28 mouse cellular contexts compared by ENCODE assay signal in genomic region chr7:51962219-51962952, GRCm38 (mm10). TPM values are rescaled to one million over a fixed set of nuclear protein-coding genes. Genes with fewer than 3 reads are reported as not detected.
DNase-seq lines count a peak whose midpoint lies in the region; ATAC-seq and TF ChIP-seq lines count a peak whose summit lies in the region.
"Had no signal": no experiment of that assay in that cellular context is flagged by ENCODE, and none has a peak within 500 bp of the region (broad histone marks: within the 10 kb centered on the region; RNA-seq: fewer than 3 reads in every experiment).

No protein-coding gene starts in this region.

- no peak overlapping the region for H3K4me3 ChIP-seq in midbrain, embryonic 11.5 days (ENCODE audit: low read depth, low read length)
- no peak overlapping the region for H3K4me3 ChIP-seq in midbrain, embryonic 10.5 days
- no peak overlapping the region for H3K4me3 ChIP-seq in hindbrain, embryonic 14.5 days (replicated peaks; ENCODE audit: low read length)
- no peak overlapping the region for H3K4me3 ChIP-seq in midbrain, embryonic 15.5 days
- no peak overlapping the region for H3K4me3 ChIP-seq in layer of hippocampus, adult 2 months
- H3K4me3 ChIP-seq: embryonic facial prominence, embryonic 15.5 days; heart, embryonic 15.5 days; left cerebral cortex, adult 2 months had no signal

- no peak overlapping the region for H3K4me2 ChIP-seq in midbrain, embryonic 11.5 days
- H3K4me2 ChIP-seq in hindbrain, embryonic 14.5 days (replicated peaks), result no peak overlapping the region
- H3K4me2 ChIP-seq in midbrain, embryonic 15.5 days, result no peak overlapping the region
- H3K4me2 ChIP-seq: embryonic facial prominence, embryonic 15.5 days; heart, embryonic 15.5 days; liver, embryonic 11.5 days had no signal

- no peak overlapping the region for H3K9ac ChIP-seq in midbrain, embryonic 11.5 days (ENCODE audit: low read length)
- no peak overlapping the region for H3K9ac ChIP-seq in hindbrain, embryonic 14.5 days
- no peak overlapping the region for H3K9ac ChIP-seq in midbrain, embryonic 15.5 days
- H3K9ac ChIP-seq: embryonic facial prominence, embryonic 15.5 days; heart, embryonic 15.5 days had no signal

- 54% methylated on average over 10 of the region's 10 CpGs for WGBS in midbrain, embryonic 11.5 days
- 67% methylated on average over 10 of the region's 10 CpGs for WGBS in midbrain, embryonic 10.5 days
- 50% methylated on average over 10 of the region's 10 CpGs for WGBS in hindbrain, embryonic 14.5 days
- 43% methylated on average over 10 of the region's 10 CpGs for WGBS in midbrain, embryonic 15.5 days

- peak; percentile 67 for ATAC-seq in midbrain, embryonic 11.5 days (ENCODE audit: low FRiP score)
- ATAC-seq in hindbrain, embryonic 14.5 days (ENCODE audit: low FRiP score), result peak; percentile 74
- ATAC-seq in midbrain, embryonic 15.5 days (replicated peaks), result peak; percentile 57
- ATAC-seq: intestine, embryonic 16.5 days had no signal

- TF ChIP-seq CTCF in layer of hippocampus, adult 2 months (conservative IDR thresholded peaks at IDR 0.05), result no peak

- no peaks in the 10 kb centered on the region for H3K9me3 ChIP-seq in midbrain, embryonic 11.5 days (ENCODE audit: control insufficient read depth, low read length)
- no peaks in the 10 kb centered on the region for H3K9me3 ChIP-seq in midbrain, embryonic 10.5 days (replicated peaks)
- H3K9me3 ChIP-seq in hindbrain, embryonic 14.5 days (ENCODE audit: control insufficient read depth, low read length), result no peaks in the 10 kb centered on the region
- no peaks in the 10 kb centered on the region for H3K9me3 ChIP-seq in midbrain, embryonic 15.5 days
- H3K9me3 ChIP-seq: embryonic facial prominence, embryonic 15.5 days; heart, embryonic 15.5 days had no signal

- H3K36me3 ChIP-seq in midbrain, embryonic 11.5 days (ENCODE audit: control insufficient read depth, insufficient read depth, low read length), result no peaks in the 10 kb centered on the region
- no peaks in the 10 kb centered on the region for H3K36me3 ChIP-seq in midbrain, embryonic 10.5 days
- no peaks in the 10 kb centered on the region for H3K36me3 ChIP-seq in hindbrain, embryonic 14.5 days (replicated peaks; ENCODE audit: control insufficient read depth, insufficient read depth)
- no peaks in the 10 kb centered on the region for H3K36me3 ChIP-seq in midbrain, embryonic 15.5 days (replicated peaks)
- H3K36me3 ChIP-seq: embryonic facial prominence, embryonic 15.5 days; heart, embryonic 15.5 days had no signal

- peak; percentile 74 for DNase-seq in midbrain, embryonic 11.5 days (ENCODE audit: low spot score, missing footprints)
- DNase-seq in midbrain, embryonic 10.5 days (ENCODE audit: low spot score), result no peak
- peak; percentile 46 for DNase-seq in hindbrain, embryonic 14.5 days (ENCODE audit: low spot score)
- DNase-seq in layer of hippocampus, adult 2 months (ENCODE audit: low spot score in 2 of 2), result no peak
- no peak for DNase-seq in thymus, postnatal 25 days
- no peak for DNase-seq in left cerebral cortex, adult 8-10 months (ENCODE audit: low spot score in 2 of 2)
- DNase-seq: adrenal gland, adult 2 months; cerebellum, postnatal 10 days; gastrocnemius, postnatal 36 days; heart, postnatal 4 days; kidney, postnatal 36 days; layer of hippocampus, adult 9-11 months; lung, adult 18-20 months; lung, postnatal 36 days; right cerebral cortex, postnatal 14 days had no signal

- H3K27me3 ChIP-seq in midbrain, embryonic 11.5 days (ENCODE audit: control insufficient read depth, insufficient read depth, low read length), result no peaks in the 10 kb centered on the region
- no peaks in the 10 kb centered on the region for H3K27me3 ChIP-seq in midbrain, embryonic 10.5 days (ENCODE audit: low read depth, poor library complexity, severe bottlenecking)
- no peaks in the 10 kb centered on the region for H3K27me3 ChIP-seq in hindbrain, embryonic 14.5 days (ENCODE audit: control insufficient read depth, insufficient read depth, low read length)
- no peaks in the 10 kb centered on the region for H3K27me3 ChIP-seq in midbrain, embryonic 15.5 days (replicated peaks)
- H3K27me3 ChIP-seq: embryonic facial prominence, embryonic 15.5 days; heart, embryonic 15.5 days had no signal

- H3K4me1 ChIP-seq in midbrain, embryonic 11.5 days (ENCODE audit: control insufficient read depth, insufficient read depth, low read length), result peaks cover 4% of the 10 kb centered on the region; the same call in 1 of the 2 replicates
- peaks cover 19% of the 10 kb centered on the region for H3K4me1 ChIP-seq in midbrain, embryonic 10.5 days
- H3K4me1 ChIP-seq in hindbrain, embryonic 14.5 days (replicated peaks; ENCODE audit: control insufficient read depth, insufficient read depth, low read length), result peaks cover 25% of the 10 kb centered on the region
- H3K4me1 ChIP-seq in midbrain, embryonic 15.5 days, result peaks cover 23% of the 10 kb centered on the region
- H3K4me1 ChIP-seq: embryonic facial prominence, embryonic 15.5 days; heart, embryonic 15.5 days had no signal

- H3K27ac ChIP-seq in midbrain, embryonic 11.5 days (ENCODE audit: low read depth, low read length), result no peak overlapping the region; the same call in 1 of the 2 replicates
- H3K27ac ChIP-seq in midbrain, embryonic 10.5 days (replicated peaks), result no peak overlapping the region; the same call in 1 of the 2 replicates
- H3K27ac ChIP-seq in hindbrain, embryonic 14.5 days, result peak overlapping the region; percentile 52
- peak overlapping the region; percentile 67 for H3K27ac ChIP-seq in midbrain, embryonic 15.5 days
- no peak overlapping the region for H3K27ac ChIP-seq in layer of hippocampus, adult 2 months
- H3K27ac ChIP-seq: embryonic facial prominence, embryonic 15.5 days; heart, embryonic 15.5 days; left cerebral cortex, adult 2 months had no signal

RNA-seq across cellular contexts. Expression of gene Svip, which starts 43.4 kb away (rescaled TPM):
- 14.5 and 15.2 TPM in 2 replicates for polyA plus RNA-seq in midbrain, embryonic 11.5 days (2014; fragmentation: Nextera tagmentation; extraction: Ambion mirVana)
- polyA plus RNA-seq in midbrain, embryonic 10.5 days (2016; fragmentation: Nextera tagmentation; extraction: Ambion mirVana), result 7.0 and 10.0 TPM in 2 replicates
- 23.2 and 26.0 TPM in 2 replicates for polyA plus RNA-seq in hindbrain, embryonic 14.5 days (2014; fragmentation: Nextera tagmentation; extraction: Ambion mirVana)
- polyA plus RNA-seq in midbrain, embryonic 15.5 days (2015; fragmentation: Nextera tagmentation; extraction: Ambion mirVana), result 18.1 TPM in 2 replicates
- total RNA-seq in layer of hippocampus, adult 2 months (2021), result 10 to 100 TPM; 35.2 to 38.2 TPM
- total RNA-seq in left cerebral cortex, adult 8-10 months (2022), result 10 to 100 TPM; 36.3 to 41.3 (median 39.2) TPM

RNA-seq across cellular contexts. Expression of gene 1700015G11Rik, which starts 53.1 kb away (rescaled TPM):
- not detected in 2 replicates for polyA plus RNA-seq in midbrain, embryonic 11.5 days (2014; fragmentation: Nextera tagmentation; extraction: Ambion mirVana)
- polyA plus RNA-seq in midbrain, embryonic 10.5 days (2016; fragmentation: Nextera tagmentation; extraction: Ambion mirVana), result not detected in 2 replicates
- polyA plus RNA-seq in hindbrain, embryonic 14.5 days (2014; fragmentation: Nextera tagmentation; extraction: Ambion mirVana), result not detected in 2 replicates
- not detected in 2 replicates for polyA plus RNA-seq in midbrain, embryonic 15.5 days (2015; fragmentation: Nextera tagmentation; extraction: Ambion mirVana)
- total RNA-seq in layer of hippocampus, adult 2 months (2021), result not detected
- not detected for total RNA-seq in left cerebral cortex, adult 8-10 months (2022)
- total RNA-seq: adrenal gland, adult 2 months; gastrocnemius, postnatal 36 days; heart, adult 8-10 months; heart, postnatal 4 days; left cerebral cortex, adult 2 months; megakaryocyte-erythroid progenitor cell, adult 5-6 weeks had no signal
- polyA plus RNA-seq: adrenal gland, adult 2 months; C2C12; embryonic facial prominence, embryonic 15.5 days; heart, embryonic 15.5 days; intestine, embryonic 16.5 days; kidney, embryonic 14.5 days; limb, embryonic 11.5 days; liver, embryonic 11.5 days; spleen, adult 2 months; stomach, embryonic 14.5 days had no signal

Comparison
In these comparisons a context has a peak if more than half of its experiments do, and no peak if none do; other contexts are left out.
1. DNase-seq: peak in midbrain, embryonic 11.5 days (single experiment) and hindbrain, embryonic 14.5 days (single experiment); none in midbrain, embryonic 10.5 days (single experiment), layer of hippocampus, adult 2 months (0 of 2), thymus, postnatal 25 days (single experiment) and left cerebral cortex, adult 8-10 months (0 of 2).
2. H3K27ac ChIP-seq: peak in hindbrain, embryonic 14.5 days (single experiment) and midbrain, embryonic 15.5 days (single experiment); none in midbrain, embryonic 11.5 days (single experiment), midbrain, embryonic 10.5 days (single experiment) and layer of hippocampus, adult 2 months (single experiment).
3. Peak in every context shown above with its lines, with median percentiles within 50 percentile points of each other: ATAC-seq.